Mouse (Mus musculus) midbrain, embryonic 15.5 days (tissue): ENCODE results near the gene Fst. TPM values are rescaled to one million over a fixed set of nuclear protein-coding genes. Genes with fewer than 3 reads are reported as not detected.

Experiments used
- ATAC-seq: fragments of 200-750 bp; cut with Nextera tagmentation; replicated peaks from 2 replicates; pipeline ENCODE4 v1.8.0; 2017; ENCODE audit warnings: moderate TSS enrichment
- H3K27ac ChIP-seq: fragments of 300-500 bp; sonication (generic); 2 replicates; pipeline ENCODE4 v1.5.1; 2015; ENCODE audit warnings: mild to moderate bottlenecking, inconsistent platforms
- H3K27me3 ChIP-seq: fragments of 300-500 bp; sonication (generic); replicated peaks from 2 replicates; pipeline ENCODE4 v1.6.1; 2015; ENCODE audit warnings: inconsistent platforms
- H3K36me3 ChIP-seq: fragments of 300-500 bp; sonication (generic); replicated peaks from 2 replicates; pipeline ENCODE4 v1.6.1; 2015; ENCODE audit warnings: inconsistent platforms
- H3K4me1 ChIP-seq: fragments of 300-500 bp; sonication (generic); 2 replicates; pipeline ENCODE4 v1.6.1; 2015; ENCODE audit warnings: inconsistent platforms
- H3K4me2 ChIP-seq: fragments of 300-500 bp; sonication (generic); 2 replicates; pipeline ENCODE4 v1.6.1; 2015; ENCODE audit warnings: inconsistent platforms, mild to moderate bottlenecking, moderate library complexity
- H3K4me3 ChIP-seq: fragments of 300-500 bp; sonication (generic); 2 replicates; pipeline ENCODE4 v1.5.1; 2015; ENCODE audit warnings: mild to moderate bottlenecking, inconsistent platforms
- H3K9ac ChIP-seq: fragments of 300-500 bp; sonication (generic); 2 replicates; pipeline ENCODE4 v1.6.1; 2015; ENCODE audit warnings: mild to moderate bottlenecking, inconsistent platforms
- H3K9me3 ChIP-seq: fragments of 300-500 bp; sonication (generic); 2 replicates; pipeline ENCODE4 v1.6.1; 2016; ENCODE audit warnings: inconsistent platforms
- WGBS: fragments of 180-500 bp; shearing (Covaris S2); methylation state at CpG from one replicate; pipeline ENCODE4 v1.1.7; 2015; ENCODE audit warnings: mixed read lengths; 5-methylcytosine and 5-hydroxymethylcytosine counted together
- polyA plus RNA-seq: library from polyadenylated mRNA; unstranded; fragments of >200 nt; fragmentation: Nextera tagmentation; extraction: Ambion mirVana; gene quantifications from 2 replicates; pipeline ENCODE4 v1.2.1, GENCODE M21; 2015

Fst gene
- polyA plus RNA-seq, 1 experiment from 2014 or later: 4.6 TPM

GRCm38 (mm10) chr13:114458291-114458885, 363 bp downstream of the Fst start:
- Histone ChIP-seq H3K4me1 (peaks cover 41% of the 10 kb centered on the region), H3K36me3 (no peaks in the 10 kb centered on the region), H3K4me2 (peak overlapping the region; percentile 100), H3K4me3 (peak overlapping the region; percentile 59), H3K27ac (peak overlapping the region; percentile 48), H3K27me3 (0 out of 2 replicates have a peak, but pooled peaks cover 5% of the 10 kb centered on the region), H3K9ac (peak overlapping the region; percentile 41; the same call in 1 of the 2 replicates), H3K9me3 (no peaks in the 10 kb centered on the region)
- peak; percentile 76 for ATAC-seq
- WGBS: under 1% methylated on average over 56 of the region's 56 CpGs

- Histone ChIP-seq H3K4me2 (peak overlapping the region; percentile 100), H3K4me1 (peaks cover 41% of the 10 kb centered on the region), H3K27me3 (0 out of 2 replicates have a peak, but pooled peaks cover 5% of the 10 kb centered on the region), H3K9ac (no peak overlapping the region), H3K4me3 (peak overlapping the region; percentile 59), H3K27ac (no peak overlapping the region), H3K9me3 (no peaks in the 10 kb centered on the region), H3K36me3 (no peaks in the 10 kb centered on the region)
- ATAC-seq: no peak
- under 1% methylated on average over 15 of the region's 15 CpGs for WGBS
Measured at GRCm38 (mm10) chr13:114457567-114458120, 1.1 kb downstream of the Fst start.

GRCm38 (mm10) chr13:114456766-114457566, 1.8 kb downstream of the Fst start:
- H3K27me3 ChIP-seq: 0 out of 2 replicates have a peak, but pooled peaks cover 5% of the 10 kb centered on the region
- no peaks in the 10 kb centered on the region for H3K9me3 ChIP-seq
- H3K27ac ChIP-seq: no peak overlapping the region
- H3K36me3 ChIP-seq: no peaks in the 10 kb centered on the region
- peak overlapping the region; percentile 59 for H3K4me3 ChIP-seq
- no peak overlapping the region for H3K9ac ChIP-seq
- WGBS: under 1% methylated on average over 44 of the region's 44 CpGs
- peaks cover 41% of the 10 kb centered on the region for H3K4me1 ChIP-seq
- no peak for ATAC-seq
- H3K4me2 ChIP-seq: peak overlapping the region; percentile 100

GRCm38 (mm10) chr13:114456224-114456623, 2.5 kb downstream of the Fst start:
- Histone ChIP-seq H3K27me3 (0 out of 2 replicates have a peak, but pooled peaks cover 5% of the 10 kb centered on the region), H3K9ac (peak overlapping the region; percentile 24; the same call in 1 of the 2 replicates), H3K4me1 (peaks cover 41% of the 10 kb centered on the region), H3K4me2 (peak overlapping the region; percentile 100), H3K36me3 (no peaks in the 10 kb centered on the region), H3K27ac (no peak overlapping the region), H3K9me3 (no peaks in the 10 kb centered on the region), H3K4me3 (peak overlapping the region; percentile 59)
- WGBS: 1% methylated on average over 14 of the region's 14 CpGs
- ATAC-seq: peak; percentile 21; the same call in 1 of the 2 replicates

GRCm38 (mm10) chr13:114455788-114456187, 3.0 kb downstream of the Fst start:
- Histone ChIP-seq H3K27ac (no peak overlapping the region), H3K4me3 (peak overlapping the region; percentile 59), H3K9ac (no peak overlapping the region), H3K36me3 (no peaks in the 10 kb centered on the region), H3K27me3 (0 out of 2 replicates have a peak, but pooled peaks cover 5% of the 10 kb centered on the region), H3K4me2 (peak overlapping the region; percentile 100), H3K4me1 (peaks cover 41% of the 10 kb centered on the region), H3K9me3 (no peaks in the 10 kb centered on the region)
- ATAC-seq: no peak
- WGBS: 20% methylated on average over 13 of the region's 13 CpGs

GRCm38 (mm10) chr13:114447213-114447612, 11.5 kb downstream of the Fst start:
- Histone ChIP-seq H3K36me3 (no peaks in the 10 kb centered on the region), H3K4me3 (no peak overlapping the region), H3K4me2 (no peak overlapping the region), H3K9me3 (no peaks in the 10 kb centered on the region), H3K27me3 (no peaks in the 10 kb centered on the region), H3K9ac (no peak overlapping the region), H3K27ac (no peak overlapping the region), H3K4me1 (no peaks in the 10 kb centered on the region)
- no peak for ATAC-seq
- WGBS: 76% methylated on average over 2 of the region's 2 CpGs

- H3K4me3 ChIP-seq: no peak overlapping the region
- H3K27ac ChIP-seq: no peak overlapping the region
- no peak overlapping the region for H3K4me2 ChIP-seq
- ATAC-seq: no peak
- H3K9ac ChIP-seq: no peak overlapping the region
- 75% methylated on average over 5 of the region's 5 CpGs for WGBS
- H3K36me3 ChIP-seq: no peaks in the 10 kb centered on the region
- H3K4me1 ChIP-seq: no peaks in the 10 kb centered on the region
- no peaks in the 10 kb centered on the region for H3K27me3 ChIP-seq
- no peaks in the 10 kb centered on the region for H3K9me3 ChIP-seq
Measured at GRCm38 (mm10) chr13:114432491-114432890, 26.3 kb downstream of the Fst start.

GRCm38 (mm10) chr13:114425230-114425629, 33.5 kb downstream of the Fst start:
- no peak overlapping the region for H3K4me3 ChIP-seq
- no peak for ATAC-seq
- 96% methylated on average over 5 of the region's 5 CpGs for WGBS
- H3K4me2 ChIP-seq: no peak overlapping the region
- H3K27me3 ChIP-seq: no peaks in the 10 kb centered on the region
- no peak overlapping the region for H3K9ac ChIP-seq
- no peaks in the 10 kb centered on the region for H3K9me3 ChIP-seq
- H3K27ac ChIP-seq: no peak overlapping the region
- H3K36me3 ChIP-seq: no peaks in the 10 kb centered on the region
- no peaks in the 10 kb centered on the region for H3K4me1 ChIP-seq

GRCm38 (mm10) chr13:114420235-114420634, 38.5 kb downstream of the Fst start:
- no peaks in the 10 kb centered on the region for H3K27me3 ChIP-seq
- H3K4me3 ChIP-seq: no peak overlapping the region
- no peaks in the 10 kb centered on the region for H3K4me1 ChIP-seq
- no peak for ATAC-seq
- 87% methylated on average over 8 of the region's 8 CpGs for WGBS
- no peaks in the 10 kb centered on the region for H3K36me3 ChIP-seq
- no peak overlapping the region for H3K4me2 ChIP-seq
- H3K9ac ChIP-seq: no peak overlapping the region
- no peaks in the 10 kb centered on the region for H3K9me3 ChIP-seq
- H3K27ac ChIP-seq: no peak overlapping the region

- whole genome bisulfite sequencing: 87% methylated on average over 3 of the region's 3 CpGs
- Histone ChIP-seq H3K9me3 (no peaks in the 10 kb centered on the region), H3K4me2 (no peak overlapping the region), H3K27ac (no peak overlapping the region), H3K4me3 (no peak overlapping the region), H3K27me3 (no peaks in the 10 kb centered on the region), H3K36me3 (no peaks in the 10 kb centered on the region), H3K4me1 (no peaks in the 10 kb centered on the region), H3K9ac (no peak overlapping the region)
- ATAC-seq: no peak
Measured at GRCm38 (mm10) chr13:114419364-114419763, 39.4 kb downstream of the Fst start.

GRCm38 (mm10) chr13:114412326-114412725, 46.4 kb downstream of the Fst start:
- no peak overlapping the region for H3K27ac ChIP-seq

GRCm38 (mm10) chr13:114406866-114407265, 51.9 kb downstream of the Fst start:
- no peak overlapping the region for H3K27ac ChIP-seq
- ATAC-seq: no peak
- 3% methylated on average over 5 of the region's 5 CpGs for WGBS
- H3K4me2 ChIP-seq: no peak overlapping the region
- peaks cover 8% of the 10 kb centered on the region; the same call in 1 of the 2 replicates for H3K4me1 ChIP-seq
- H3K4me3 ChIP-seq: no peak overlapping the region
- no peak overlapping the region for H3K9ac ChIP-seq
- no peaks in the 10 kb centered on the region for H3K36me3 ChIP-seq
- H3K9me3 ChIP-seq: no peaks in the 10 kb centered on the region
- no peaks in the 10 kb centered on the region for H3K27me3 ChIP-seq

More at GRCm38 (mm10) chr13:114412326-114412725, 46.4 kb downstream of the Fst start:
- Histone ChIP-seq H3K9ac (no peak overlapping the region), H3K9me3 (no peaks in the 10 kb centered on the region), H3K4me3 (no peak overlapping the region), H3K4me1 (no peaks in the 10 kb centered on the region), H3K27me3 (no peaks in the 10 kb centered on the region), H3K36me3 (no peaks in the 10 kb centered on the region), H3K4me2 (no peak overlapping the region)
- no peak for ATAC-seq
